Mouse (Mus musculus) stomach, postnatal 0 days (tissue): ENCODE results near the gene Npm1. TPM values are rescaled to one million over a fixed set of nuclear protein-coding genes. Genes with fewer than 3 reads are reported as not detected.

Source experiments
- ATAC-seq: fragments of 200-750 bp; cut with Nextera tagmentation; 2 replicates; pipeline ENCODE4 v1.8.0; 2017; ENCODE audit not compliant: low FRiP score, low TSS enrichment
- DNase-seq: peaks from one replicate; pipeline ENCODE4 v3.0.0-alpha.2; 2016; ENCODE audit warnings: low spot score
- H3K27ac ChIP-seq: fragments of 300-500 bp; sonication (generic); replicated peaks from 2 replicates; pipeline ENCODE4 v1.5.1; 2014; ENCODE audit warnings: mild to moderate bottlenecking, control low read depth
- H3K27me3 ChIP-seq: fragments of 300-500 bp; sonication (generic); 2 replicates; pipeline ENCODE4 v1.6.1; 2014; ENCODE audit warnings: low read length; ENCODE audit not compliant: control insufficient read depth, insufficient read depth
- H3K36me3 ChIP-seq: fragments of 300-500 bp; sonication (generic); 2 replicates; pipeline ENCODE4 v1.6.1; 2014; ENCODE audit warnings: low read length, mixed read lengths; ENCODE audit not compliant: control insufficient read depth, insufficient read depth
- H3K4me1 ChIP-seq: fragments of 300-500 bp; sonication (generic); replicated peaks from 2 replicates; pipeline ENCODE4 v1.6.1; 2014; ENCODE audit warnings: antibody characterized with exemption; ENCODE audit not compliant: control insufficient read depth, insufficient read depth
- H3K4me2 ChIP-seq: fragments of 300-500 bp; sonication (generic); replicated peaks from 2 replicates; pipeline ENCODE4 v1.6.1; 2014; ENCODE audit warnings: low read depth, mild to moderate bottlenecking, control low read depth, moderate library complexity
- H3K4me3 ChIP-seq: fragments of 300-500 bp; sonication (generic); 2 replicates; pipeline ENCODE4 v1.5.1; 2014; ENCODE audit warnings: low read depth, low read length, control low read depth
- H3K9ac ChIP-seq: fragments of 300-500 bp; sonication (generic); 2 replicates; pipeline ENCODE4 v1.6.1; 2014; ENCODE audit warnings: mild to moderate bottlenecking, low read length, control low read depth, mixed read lengths
- H3K9me3 ChIP-seq: fragments of 300-500 bp; sonication (generic); 2 replicates; pipeline ENCODE4 v1.6.1; 2016; ENCODE audit warnings: low read length; ENCODE audit not compliant: control insufficient read depth
- CTCF ChIP-seq: IDR thresholded peaks from 2 replicates; pipeline ENCODE4 v1.5.1; 2016; ENCODE audit warnings: antibody characterized with exemption, low read depth, mild to moderate bottlenecking, moderate library complexity
- EP300 ChIP-seq: optimal IDR thresholded peaks from 2 replicates; pipeline ENCODE3; 2016; ENCODE audit warnings: antibody characterized with exemption
- WGBS: fragments of 180-500 bp; shearing (Covaris S2); extraction: QIAGEN DNeasy Blood & Tissue Kit; methylation state at CpG from one replicate; pipeline ENCODE4 v1.1.7; 2014; 5-methylcytosine and 5-hydroxymethylcytosine counted together
- polyA plus RNA-seq: library from polyadenylated mRNA; unstranded; fragments of >200 nt; fragmentation: Nextera tagmentation; extraction: Ambion mirVana; gene quantifications from 2 replicates; pipeline ENCODE4 v1.2.1, GENCODE M21; 2015

Npm1 gene
- polyA plus RNA-seq, 1 experiment from 2014 or later = 356 TPM

GRCm38 (mm10) chr11:33110111-33110510, 52.9 kb downstream of the Npm1 start:
- Histone ChIP-seq H3K4me1 (no peaks in the 10 kb centered on the region), H3K27me3 (no peaks in the 10 kb centered on the region), H3K27ac (no peak overlapping the region), H3K9me3 (no peaks in the 10 kb centered on the region), H3K4me3 (no peak overlapping the region), H3K9ac (no peak overlapping the region), H3K36me3 (no peaks in the 10 kb centered on the region), H3K4me2 (no peak overlapping the region)
- 73% methylated on average over 2 of the region's 2 CpGs for WGBS
- DNase-seq (no peak), ATAC-seq (no peak)
- no peak for TF ChIP-seq CTCF
- no peak for TF ChIP-seq EP300

GRCm38 (mm10) chr11:33107540-33107939, 55.5 kb downstream of the Npm1 start:
- Histone ChIP-seq H3K36me3 (no peaks in the 10 kb centered on the region), H3K9ac (no peak overlapping the region), H3K27me3 (no peaks in the 10 kb centered on the region), H3K27ac (no peak overlapping the region), H3K9me3 (no peaks in the 10 kb centered on the region), H3K4me3 (no peak overlapping the region), H3K4me2 (no peak overlapping the region), H3K4me1 (no peaks in the 10 kb centered on the region)
- 46% methylated on average over 3 of the region's 3 CpGs for WGBS
- no peak for ATAC-seq
- no peak for TF ChIP-seq CTCF
- TF ChIP-seq EP300 = no peak
- no peak for DNase-seq

- no peaks in the 10 kb centered on the region for H3K27me3 ChIP-seq
- H3K9ac ChIP-seq = no peak overlapping the region
- ATAC-seq (0 out of 2 replicates have a peak, but pooled peaks have one; percentile 26), DNase-seq (no peak)
- TF ChIP-seq EP300 (no peak), CTCF (no peak)
- H3K9me3 ChIP-seq = no peaks in the 10 kb centered on the region
- H3K27ac ChIP-seq = no peak overlapping the region
- H3K4me3 ChIP-seq = no peak overlapping the region
- no peaks in the 10 kb centered on the region for H3K36me3 ChIP-seq
- 48% methylated on average over 8 of the region's 8 CpGs for WGBS
- H3K4me2 ChIP-seq = no peak overlapping the region
- H3K4me1 ChIP-seq = peaks cover 5% of the 10 kb centered on the region; the same call in 1 of the 2 replicates
These were observed 58.1 kb downstream of the Npm1 start for GRCm38 (mm10) chr11:33104911-33105316.

GRCm38 (mm10) chr11:33103291-33103943, 59.6 kb downstream of the Npm1 start:
- Histone ChIP-seq H3K4me2 (no peak overlapping the region), H3K4me3 (no peak overlapping the region), H3K36me3 (no peaks in the 10 kb centered on the region), H3K9me3 (no peaks in the 10 kb centered on the region), H3K9ac (no peak overlapping the region), H3K27me3 (no peaks in the 10 kb centered on the region), H3K4me1 (peaks cover 5% of the 10 kb centered on the region; the same call in 1 of the 2 replicates), H3K27ac (no peak overlapping the region)
- TF ChIP-seq CTCF = no peak
- TF ChIP-seq EP300 = no peak
- WGBS = 75% methylated on average over 13 of the region's 13 CpGs
- ATAC-seq = no peak
- DNase-seq = peak; percentile 33

Other genes with a start within 250 kb of the Npm1 start
- gene Fgf18, start 15.8 kb downstream of the Npm1 start, polyA plus RNA-seq = 1.4 and 2.3 TPM in 2 replicates
- not detected in 2 replicates for gene Tlx3, start 40.4 kb upstream of the Npm1 start, polyA plus RNA-seq
- gene Gm12117, start 113.5 kb upstream of the Npm1 start, polyA plus RNA-seq = not detected in 2 replicates